Mouse (Mus musculus) CH12.LX (cell line): ENCODE results near the gene Ndufs4. TPM values are rescaled to one million over a fixed set of nuclear protein-coding genes. Genes with fewer than 3 reads are reported as not detected.

Source experiments
- DNase-seq: peaks from one replicate; pipeline ENCODE4 v3.0.0-alpha.2; 2013; ENCODE audit errors: extremely low read depth
- H3K27ac ChIP-seq: 2 replicates; pipeline ENCODE4 v1.5.1; 2012; ENCODE audit warnings: low read depth, mild to moderate bottlenecking, control low read depth, moderate library complexity; ENCODE audit not compliant: insufficient read depth
- H3K27me3 ChIP-seq: replicated peaks from 2 replicates; pipeline ENCODE3; 2012; ENCODE audit warnings: inconsistent platforms
- H3K36me3 ChIP-seq, 2 experiments: replicated peaks in 1 of 2; 2 replicates each; pipeline versions ENCODE3 to v1.6.1; 2012; ENCODE audit warnings: inconsistent platforms in 1 of 2, low read length in 1 of 2, mild to moderate bottlenecking in 1 of 2, mixed read lengths in 1 of 2, moderate library complexity in 1 of 2; ENCODE audit not compliant: control insufficient read depth in 1 of 2, insufficient read depth in 1 of 2
- H3K4me1 ChIP-seq, 2 experiments: 2 replicates each; pipeline ENCODE4 v1.6.1; 2012; ENCODE audit warnings: inconsistent platforms in 1 of 2, moderate library complexity in 1 of 2; ENCODE audit not compliant: insufficient read depth in 2 of 2, control insufficient read depth in 1 of 2
- H3K4me2 ChIP-seq: 2 replicates; pipeline ENCODE4 v1.6.1; 2012; ENCODE audit warnings: low read depth, mild to moderate bottlenecking, control low read depth; ENCODE audit not compliant: poor library complexity, insufficient read depth, severe bottlenecking
- H3K4me3 ChIP-seq, 3 experiments: fragments of 150-350 bp in 1 of 3; sonication (generic) in 1 of 3; replicated peaks in 1 of 3; 2 replicates each; pipeline versions ENCODE3 to v1.5.1; 2011 to 2012; ENCODE audit warnings: low read depth in 2 of 3, low read length in 2 of 3, mild to moderate bottlenecking in 2 of 3, moderate library complexity in 2 of 3, control low read depth in 1 of 3, improper control_type of control experiment in 1 of 3, inconsistent platforms in 1 of 3, mixed read lengths in 1 of 3; ENCODE audit not compliant: poor library complexity in 1 of 3
- H3K79me2 ChIP-seq: replicated peaks from 2 replicates; pipeline ENCODE4 v1.6.1; 2012; ENCODE audit warnings: mild to moderate bottlenecking, moderate library complexity; ENCODE audit not compliant: control insufficient read depth, poor library complexity, insufficient read depth, severe bottlenecking; ENCODE audit errors: extremely low read depth
- H3K9ac ChIP-seq: 2 replicates; pipeline ENCODE4 v1.6.1; 2012; ENCODE audit warnings: low read depth, mild to moderate bottlenecking, control low read depth, moderate library complexity; ENCODE audit not compliant: insufficient read depth
- H3K9me3 ChIP-seq: replicated peaks from 2 replicates; pipeline ENCODE3; 2012; ENCODE audit warnings: low read length, inconsistent platforms, mixed read lengths
- CHD1 ChIP-seq: IDR thresholded peaks from 2 replicates; pipeline ENCODE4 v1.6.1; 2012; ENCODE audit warnings: low read depth, low read length, improper control_type of control experiment, inconsistent platforms
- CHD2 ChIP-seq: IDR thresholded peaks from 2 replicates; pipeline ENCODE4 v1.6.1; 2011; ENCODE audit warnings: low read length, improper control_type of control experiment
- CTCF ChIP-seq, 2 experiments: IDR thresholded peaks in 1 of 2; conservative IDR thresholded peaks in 1 of 2; 2 replicates each; pipeline ENCODE4 v1.5.1; 2011 to 2012; ENCODE audit warnings: low read depth in 2 of 2, low read length in 2 of 2, improper control_type of control experiment in 1 of 2, inconsistent platforms in 1 of 2, mild to moderate bottlenecking in 1 of 2, moderate library complexity in 1 of 2
- E2F4 ChIP-seq: IDR thresholded peaks from 2 replicates; pipeline ENCODE4 v1.6.1; 2011; ENCODE audit warnings: low read depth, low read length, improper control_type of control experiment; ENCODE audit not compliant: insufficient replicate concordance
- EP300 ChIP-seq: IDR thresholded peaks from 2 replicates; pipeline ENCODE4 v1.6.1; 2011; ENCODE audit warnings: low read length, improper control_type of control experiment
- ETS1 ChIP-seq: conservative IDR thresholded peaks from 2 replicates; pipeline ENCODE4 v1.6.1; 2012; ENCODE audit warnings: low read depth, mild to moderate bottlenecking, inconsistent platforms, low read length, improper control_type of control experiment, moderate library complexity
- HCFC1 ChIP-seq: IDR thresholded peaks from 2 replicates; pipeline ENCODE4 v1.6.1; 2012; ENCODE audit warnings: low read depth, mild to moderate bottlenecking, inconsistent platforms, low read length, improper control_type of control experiment
- IRF4 ChIP-seq: IDR thresholded peaks from 2 replicates; pipeline ENCODE4 v1.6.1; 2014; ENCODE audit warnings: low read depth, mild to moderate bottlenecking, inconsistent platforms, low read length, improper control_type of control experiment
- MAFK ChIP-seq: IDR thresholded peaks from 2 replicates; pipeline ENCODE4 v1.6.1; 2011; ENCODE audit warnings: low read length, improper control_type of control experiment; ENCODE audit not compliant: insufficient replicate concordance
- MAX ChIP-seq: IDR thresholded peaks from 2 replicates; pipeline ENCODE4 v1.6.1; 2011; ENCODE audit warnings: low read length, improper control_type of control experiment
- MAZ ChIP-seq: IDR thresholded peaks from 2 replicates; pipeline ENCODE4 v1.6.1; 2012; ENCODE audit warnings: low read depth, mild to moderate bottlenecking, inconsistent platforms, low read length, improper control_type of control experiment, moderate library complexity
- MEF2A ChIP-seq: IDR thresholded peaks from 2 replicates; pipeline ENCODE4 v1.6.1; 2014; ENCODE audit warnings: low read depth, mild to moderate bottlenecking, inconsistent platforms, low read length, improper control_type of control experiment, borderline replicate concordance
- MYC ChIP-seq: IDR thresholded peaks from 2 replicates; pipeline ENCODE4 v1.6.1; 2011; ENCODE audit warnings: low read depth, mild to moderate bottlenecking, improper control_type of control experiment, low read length
- NELFE ChIP-seq: IDR thresholded peaks from 2 replicates; pipeline ENCODE4 v1.6.1; 2011; ENCODE audit warnings: low read depth, low read length, improper control_type of control experiment
- RAD21 ChIP-seq: IDR thresholded peaks from 2 replicates; pipeline ENCODE4 v1.6.1; 2011; ENCODE audit warnings: low read depth, mild to moderate bottlenecking, low read length, improper control_type of control experiment, moderate library complexity
- RCOR1 ChIP-seq: conservative IDR thresholded peaks from 2 replicates; pipeline ENCODE4 v1.6.1; 2012; ENCODE audit warnings: low read depth, mild to moderate bottlenecking, inconsistent platforms, low read length, improper control_type of control experiment
- SMC3 ChIP-seq: IDR thresholded peaks from 2 replicates; pipeline ENCODE4 v1.6.1; 2011; ENCODE audit warnings: low read depth, low read length, improper control_type of control experiment
- TCF12 ChIP-seq: IDR thresholded peaks from 2 replicates; pipeline ENCODE4 v1.6.1; 2014; ENCODE audit warnings: low read depth, mild to moderate bottlenecking, inconsistent platforms, low read length, improper control_type of control experiment
- USF1 ChIP-seq: IDR thresholded peaks from 2 replicates; pipeline ENCODE4 v1.6.1; 2014; ENCODE audit warnings: low read depth, mild to moderate bottlenecking, inconsistent platforms, low read length, improper control_type of control experiment
- USF2 ChIP-seq: conservative IDR thresholded peaks from 2 replicates; pipeline ENCODE4 v1.6.1; 2011; ENCODE audit warnings: low read depth, low read length, improper control_type of control experiment
- ZMIZ1 ChIP-seq: IDR thresholded peaks from 2 replicates; pipeline ENCODE4 v1.6.1; 2012; ENCODE audit warnings: low read depth, mild to moderate bottlenecking, inconsistent platforms, low read length, improper control_type of control experiment
- ZNF384 ChIP-seq: IDR thresholded peaks from 2 replicates; pipeline ENCODE4 v1.6.1; 2012; ENCODE audit warnings: low read depth, low read length, improper control_type of control experiment, inconsistent platforms
- dilution Hi-C: fragments of 300-500 bp; cut with MboI; formaldehyde crosslinking; loops from 2 replicates; pipeline ENCODE4 v1.14.3; 2020; ENCODE audit warnings: low sequenced_read_pairs; ENCODE audit not compliant: extremely low pct_unique_long_range_greater_than_20kb, extremely low pct_ligation_motif_present
- in situ Hi-C: fragments of 300-500 bp; cut with MboI; formaldehyde crosslinking; loops from 3 replicates; pipeline ENCODE4 v1.14.3; 2019; ENCODE audit warnings: low sequenced_read_pairs, low pct_ligation_motif_present, low pct_unique_long_range_greater_than_20kb, mixed read lengths
- polyA plus RNA-seq: library from polyadenylated mRNA; unstranded; fragments of >175 nt; gene quantifications from 2 replicates; pipeline ENCODE4 v1.2.1, GENCODE M21; 2012; ENCODE audit warnings: low read depth; ENCODE audit not compliant: insufficient read length
- total RNA-seq, 2 experiments: library from RNA; depleted of rRNA; stranded (reverse); fragments of 300-350 nt in 1 of 2; fragments of >200 nt in 1 of 2; gene quantifications; 2 replicates each; pipeline ENCODE4 v1.2.3; 2012 to 2014

Gene Ndufs4
- total and polyA plus RNA-seq, 3 experiments = 108 to 218 (median 120) TPM

DNA sequence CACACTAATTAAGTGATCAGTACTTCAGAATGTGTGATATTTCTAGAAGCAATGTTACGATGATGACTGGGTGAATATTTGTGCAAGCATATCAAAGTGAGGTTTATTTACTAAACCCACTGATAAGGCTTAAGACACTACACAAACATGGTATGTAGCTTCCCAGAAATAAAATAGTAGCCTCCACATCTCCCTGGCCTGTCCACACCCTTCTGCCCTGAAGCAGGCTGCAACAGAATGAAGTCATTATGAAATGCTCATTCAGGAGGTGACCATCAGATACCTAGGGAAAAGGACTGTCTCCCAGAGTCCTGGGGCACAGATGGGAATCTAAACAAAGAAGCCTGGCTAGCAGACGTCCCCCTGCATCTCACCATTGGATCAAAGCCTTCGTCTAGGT is 73.1 kb downstream of the Ndufs4 start:
- Histone ChIP-seq H3K4me2 (no peak overlapping the region), H3K27ac (no peak overlapping the region), H3K4me1 (no peaks in the 10 kb centered on the region), H3K9ac (no peak overlapping the region), H3K79me2 (no peaks in the 10 kb centered on the region), H3K36me3 (peaks cover 5 to 25% of the 10 kb centered on the region in 2 experiments), H3K9me3 (no peaks in the 10 kb centered on the region), H3K4me3 (no peak overlapping the region), H3K27me3 (no peaks in the 10 kb centered on the region)
- no peak for DNase-seq
- dilution Hi-C loops (no loop called here), in situ Hi-C loops (no loop called here)
- TF ChIP-seq MAFK (no peak), ZMIZ1 (no peak), RAD21 (no peak), CHD1 (no peak), CHD2 (no peak), IRF4 (no peak), SMC3 (no peak), CTCF (conservative IDR thresholded peaks at IDR 0.05 in 1 of 2, IDR thresholded peaks at IDR 0.05 in 1 of 2; ENCODE audit: low read depth in 2 of 2, low read length in 2 of 2) (no peak), MAZ (no peak), USF2 (no peak), ZNF384 (no peak), USF1 (no peak), TCF12 (no peak), NELFE (no peak), MAX (no peak)

DNA sequence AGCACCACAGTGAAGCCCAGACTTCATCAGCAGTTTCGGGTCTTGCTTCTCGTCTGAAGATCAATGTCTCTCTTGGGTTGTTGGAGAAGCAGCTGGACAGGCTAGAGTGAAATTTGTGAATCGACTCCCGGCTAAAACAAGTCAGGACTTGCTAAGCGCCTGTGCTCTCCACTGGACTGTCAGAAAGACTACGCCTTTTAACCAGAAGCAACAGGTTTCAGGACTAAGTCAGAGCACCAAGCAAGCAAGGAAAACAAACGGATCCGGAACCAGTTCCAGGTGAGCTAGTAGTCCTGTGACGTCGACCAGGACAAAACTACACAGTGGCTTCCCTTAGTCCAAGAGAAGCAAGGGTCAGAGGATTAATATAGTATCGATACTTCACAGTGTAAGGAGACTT is 77.5 kb downstream of the Ndufs4 start:
- Histone ChIP-seq H3K9ac (no peak overlapping the region), H3K36me3 (peaks cover 5 to 24% of the 10 kb centered on the region in 2 experiments), H3K27me3 (no peaks in the 10 kb centered on the region), H3K79me2 (no peaks in the 10 kb centered on the region), H3K4me3 (no peak overlapping the region), H3K27ac (no peak overlapping the region), H3K9me3 (no peaks in the 10 kb centered on the region), H3K4me1 (peaks cover 0 to 5% of the 10 kb centered on the region in 2 experiments; a peak in 1 of 4 replicates)
- dilution Hi-C loops = no loop called here
- no peak for DNase-seq
- TF ChIP-seq USF1 (no peak), MAZ (no peak), ZMIZ1 (no peak), HCFC1 (no peak), MAFK (no peak), MYC (no peak), E2F4 (no peak), ETS1 (no peak), MEF2A (no peak), CHD2 (no peak), RCOR1 (no peak), RAD21 (no peak), EP300 (no peak)
- TF ChIP-seq, all 38 proteins: peak for 0
- in situ Hi-C loops = no loop called here
- no peak overlapping the region for H3K4me2 ChIP-seq
